Mouse (Mus musculus): ENCODE measurements around the gene Lrit2. TPM values are rescaled to one million over a fixed set of nuclear protein-coding genes. Genes with fewer than 3 reads are reported as not detected.

Gene Lrit2
- polyA plus RNA-seq, 1 experiment from 2014 or later = not detected

DNA sequence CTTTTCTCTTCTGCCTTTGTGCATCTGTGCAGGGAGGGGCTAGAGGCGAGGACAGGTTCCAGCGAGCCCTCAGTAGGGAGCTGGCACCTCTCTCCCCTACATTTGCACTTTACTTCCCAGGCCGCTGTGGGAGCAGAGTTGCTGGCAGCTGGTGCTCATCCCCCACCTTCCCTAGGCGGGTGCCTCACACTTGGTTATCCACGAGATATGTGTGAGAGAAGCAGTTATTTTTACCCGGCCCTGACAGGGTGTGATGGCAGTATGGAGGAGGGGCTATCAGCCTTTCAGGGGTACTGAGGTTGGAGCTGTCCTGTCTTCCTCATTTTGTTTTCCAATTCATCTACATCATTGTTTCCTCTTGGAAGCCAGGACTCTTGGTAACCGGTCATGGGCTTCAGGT is 38.1 kb downstream of the Lrit2 start:
- no peak overlapping the region for H3K27ac ChIP-seq (ENCODE audit: low read length)
- 19% methylated on average over 7 of the region's 7 CpGs for WGBS
- H3K4me2 ChIP-seq (replicated peaks; ENCODE audit: low read depth, low read length) = no peak overlapping the region
- no peaks in the 10 kb centered on the region for H3K9me3 ChIP-seq (ENCODE audit: low read length)
- H3K36me3 ChIP-seq (ENCODE audit: insufficient read depth, low read length) = no peaks in the 10 kb centered on the region
- no peak overlapping the region for H3K4me3 ChIP-seq (ENCODE audit: low read depth, low read length)
- no peaks in the 10 kb centered on the region for H3K27me3 ChIP-seq (replicated peaks; ENCODE audit: insufficient read depth, low read length)
- ATAC-seq = no peak
- TF ChIP-seq EP300 (IDR thresholded peaks at IDR 0.05) (no peak), CTCF (IDR thresholded peaks at IDR 0.05) (no peak)
- DNase-seq (ENCODE audit: low spot score) = no peak
- H3K4me1 ChIP-seq (ENCODE audit: insufficient read depth, low read depth, low read length) = no peaks in the 10 kb centered on the region
- H3K9ac ChIP-seq (replicated peaks; ENCODE audit: low read depth) = no peak overlapping the region

DNA sequence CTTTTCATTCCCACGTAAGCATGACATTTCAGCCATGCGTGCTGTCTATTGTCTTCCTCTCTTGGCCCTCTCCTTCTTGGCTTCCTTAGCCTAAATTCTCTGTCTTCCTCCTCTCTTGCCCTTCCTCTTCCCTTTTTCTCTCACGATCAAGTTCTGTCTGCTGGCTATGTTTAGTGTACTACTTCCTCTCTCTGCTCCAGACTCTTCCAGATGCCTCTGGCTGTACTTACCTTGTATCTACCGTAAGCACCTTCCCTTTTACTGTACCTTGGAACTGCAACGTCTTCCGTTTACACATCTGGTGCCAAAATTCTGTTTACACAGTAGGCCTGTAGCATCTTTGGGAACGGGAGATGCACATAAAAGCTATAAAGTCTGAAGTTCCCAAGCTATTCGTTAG is 41.7 kb downstream of the Lrit2 start:
- no peak for TF ChIP-seq CTCF (IDR thresholded peaks at IDR 0.05)
- no peak for ATAC-seq
- WGBS = 65% methylated on average over 8 of the region's 8 CpGs

DNA sequence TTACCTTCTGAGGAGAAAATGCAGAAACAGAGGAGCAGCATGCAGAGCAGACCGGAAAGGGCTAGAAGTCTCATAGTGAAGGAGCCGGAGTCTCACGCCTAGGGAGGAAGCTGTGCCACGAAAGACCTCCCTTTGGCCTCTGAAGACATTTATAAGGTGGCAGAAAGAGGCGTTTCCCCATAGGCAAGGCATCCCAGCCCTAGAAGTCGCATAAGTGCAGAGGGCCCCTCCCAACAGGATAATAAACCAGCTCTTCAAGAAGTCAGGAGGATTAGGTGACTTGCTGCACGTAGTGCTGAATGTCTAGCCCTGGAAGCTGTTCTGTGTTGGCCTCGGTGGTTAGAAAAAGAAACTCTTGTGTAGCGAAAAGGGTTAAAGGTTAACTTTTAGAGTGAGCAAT is 42.2 kb downstream of the Lrit2 start:
- 48% methylated on average over 9 of the region's 9 CpGs for WGBS
- TF ChIP-seq CTCF (IDR thresholded peaks at IDR 0.05) (no peak), EP300 (IDR thresholded peaks at IDR 0.05) (no peak)
- no peaks in the 10 kb centered on the region for H3K36me3 ChIP-seq (ENCODE audit: insufficient read depth, low read length)
- H3K4me3 ChIP-seq (ENCODE audit: low read depth, low read length) = no peak overlapping the region
- DNase-seq (ENCODE audit: low spot score) (no peak), ATAC-seq (no peak)
- no peaks in the 10 kb centered on the region for H3K27me3 ChIP-seq (replicated peaks; ENCODE audit: insufficient read depth, low read length)
- H3K4me2 ChIP-seq (replicated peaks; ENCODE audit: low read depth, low read length) = no peak overlapping the region
- H3K9ac ChIP-seq (replicated peaks; ENCODE audit: low read depth) = no peak overlapping the region
- no peaks in the 10 kb centered on the region for H3K4me1 ChIP-seq (ENCODE audit: insufficient read depth, low read depth, low read length)
- no peaks in the 10 kb centered on the region for H3K9me3 ChIP-seq (ENCODE audit: low read length)
- H3K27ac ChIP-seq (ENCODE audit: low read length) = no peak overlapping the region

More for the DNA sequence above, 41.7 kb downstream of the Lrit2 start:
- H3K4me2 ChIP-seq (replicated peaks; ENCODE audit: low read depth, low read length) = no peak overlapping the region
- no peak overlapping the region for H3K4me3 ChIP-seq (ENCODE audit: low read depth, low read length)
- H3K27ac ChIP-seq (ENCODE audit: low read length) = no peak overlapping the region
- H3K9me3 ChIP-seq (ENCODE audit: low read length) = no peaks in the 10 kb centered on the region
- no peaks in the 10 kb centered on the region for H3K4me1 ChIP-seq (ENCODE audit: insufficient read depth, low read depth, low read length)
- DNase-seq (ENCODE audit: low spot score) = no peak
- H3K9ac ChIP-seq (replicated peaks; ENCODE audit: low read depth) = no peak overlapping the region
- no peaks in the 10 kb centered on the region for H3K27me3 ChIP-seq (replicated peaks; ENCODE audit: insufficient read depth, low read length)
- no peaks in the 10 kb centered on the region for H3K36me3 ChIP-seq (ENCODE audit: insufficient read depth, low read length)

DNA sequence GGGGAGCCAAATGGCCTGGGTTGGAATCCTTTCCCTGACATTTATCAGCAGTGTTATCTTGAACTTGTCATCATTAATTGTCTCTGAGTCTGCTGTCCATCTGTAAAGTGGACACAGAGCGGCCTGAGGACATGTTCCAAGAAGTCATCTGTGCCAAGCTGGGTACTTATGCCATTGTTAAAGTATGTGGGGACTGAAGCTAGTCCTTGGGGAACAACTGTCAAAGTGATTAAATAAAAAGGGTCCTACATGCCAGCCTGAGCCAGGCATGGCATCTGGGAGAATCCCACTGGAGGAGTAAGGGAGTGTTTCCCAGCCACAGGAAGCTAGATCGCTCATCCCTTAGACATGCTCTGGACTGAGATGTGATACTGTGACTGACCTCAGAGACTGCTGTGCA is 42.7 kb downstream of the Lrit2 start:
- no peaks in the 10 kb centered on the region for H3K27me3 ChIP-seq (replicated peaks; ENCODE audit: insufficient read depth, low read length)
- TF ChIP-seq EP300 (IDR thresholded peaks at IDR 0.05) (no peak), CTCF (IDR thresholded peaks at IDR 0.05) (no peak)
- H3K4me1 ChIP-seq (ENCODE audit: insufficient read depth, low read depth, low read length) = no peaks in the 10 kb centered on the region
- ATAC-seq (no peak), DNase-seq (ENCODE audit: low spot score) (no peak)
- no peaks in the 10 kb centered on the region for H3K36me3 ChIP-seq (ENCODE audit: insufficient read depth, low read length)
- H3K27ac ChIP-seq (ENCODE audit: low read length) = no peak overlapping the region
- H3K9me3 ChIP-seq (ENCODE audit: low read length) = no peaks in the 10 kb centered on the region
- H3K4me2 ChIP-seq (replicated peaks; ENCODE audit: low read depth, low read length) = no peak overlapping the region
- no peak overlapping the region for H3K4me3 ChIP-seq (ENCODE audit: low read depth, low read length)
- 65% methylated on average over 2 of the region's 2 CpGs for WGBS
- no peak overlapping the region for H3K9ac ChIP-seq (replicated peaks; ENCODE audit: low read depth)

DNA sequence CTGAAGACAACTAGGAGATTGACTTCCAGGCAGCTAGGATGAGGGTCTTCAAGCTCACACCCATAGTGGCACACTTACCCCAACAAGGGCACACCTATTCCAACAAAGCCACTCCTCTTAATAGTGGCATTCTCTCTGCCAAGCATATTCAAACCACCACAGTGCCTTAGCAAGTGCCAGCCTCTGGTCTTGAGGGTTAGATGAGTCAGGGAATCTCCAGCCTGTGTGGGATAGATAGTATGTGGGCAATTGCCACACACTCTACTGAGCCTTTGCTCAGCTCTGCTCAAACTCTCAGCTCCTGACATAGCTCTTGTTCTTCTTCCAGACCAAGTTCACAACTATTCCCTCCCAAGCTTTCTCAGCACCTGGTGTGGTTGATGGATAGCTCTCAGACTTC is 43.6 kb downstream of the Lrit2 start:
- no peak for DNase-seq (ENCODE audit: low spot score)
- Histone ChIP-seq H3K9ac (replicated peaks; ENCODE audit: low read depth) (no peak overlapping the region), H3K27me3 (replicated peaks; ENCODE audit: insufficient read depth, low read length) (no peaks in the 10 kb centered on the region), H3K27ac (ENCODE audit: low read length) (no peak overlapping the region), H3K36me3 (ENCODE audit: insufficient read depth, low read length) (no peaks in the 10 kb centered on the region), H3K4me3 (ENCODE audit: low read depth, low read length) (no peak overlapping the region), H3K4me2 (replicated peaks; ENCODE audit: low read depth, low read length) (no peak overlapping the region), H3K4me1 (ENCODE audit: insufficient read depth, low read depth, low read length) (no peaks in the 10 kb centered on the region), H3K9me3 (ENCODE audit: low read length) (no peaks in the 10 kb centered on the region)
- ATAC-seq = no peak
- TF ChIP-seq CTCF (IDR thresholded peaks at IDR 0.05) = no peak
- no peak for TF ChIP-seq EP300 (IDR thresholded peaks at IDR 0.05)

DNA sequence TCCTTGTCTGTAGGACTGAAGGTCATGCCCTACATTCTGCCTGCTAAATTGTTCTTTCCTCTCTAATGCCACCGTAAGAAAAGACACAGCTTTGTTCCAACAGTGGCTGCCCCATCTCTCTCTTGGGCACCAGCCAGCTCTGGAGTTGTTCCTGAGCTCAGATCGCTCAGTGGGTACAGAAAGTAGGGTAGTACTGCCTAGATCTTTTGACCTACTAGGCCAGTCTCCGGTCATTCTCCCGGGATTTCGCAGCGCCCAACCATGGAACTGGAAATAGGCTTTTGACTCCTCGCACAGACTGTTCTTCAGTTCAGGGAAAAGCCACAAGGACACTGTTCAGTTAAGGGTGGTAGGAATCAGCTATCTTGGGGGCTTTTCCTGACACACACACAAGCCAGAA is 45.2 kb downstream of the Lrit2 start:
- DNase-seq (ENCODE audit: low spot score) (no peak), ATAC-seq (no peak)
- WGBS = 87% methylated on average over 7 of the region's 7 CpGs
- no peak for TF ChIP-seq CTCF (IDR thresholded peaks at IDR 0.05)
- no peak for TF ChIP-seq EP300 (IDR thresholded peaks at IDR 0.05)
- no peak overlapping the region for H3K4me2 ChIP-seq (replicated peaks; ENCODE audit: low read depth, low read length)
- no peaks in the 10 kb centered on the region for H3K9me3 ChIP-seq (ENCODE audit: low read length)
- no peak overlapping the region for H3K9ac ChIP-seq (replicated peaks; ENCODE audit: low read depth)
- no peaks in the 10 kb centered on the region for H3K4me1 ChIP-seq (ENCODE audit: insufficient read depth, low read depth, low read length)
- no peak overlapping the region for H3K4me3 ChIP-seq (ENCODE audit: low read depth, low read length)
- H3K27me3 ChIP-seq (replicated peaks; ENCODE audit: insufficient read depth, low read length) = no peaks in the 10 kb centered on the region
- H3K36me3 ChIP-seq (ENCODE audit: insufficient read depth, low read length) = no peaks in the 10 kb centered on the region
- no peak overlapping the region for H3K27ac ChIP-seq (ENCODE audit: low read length)

DNA sequence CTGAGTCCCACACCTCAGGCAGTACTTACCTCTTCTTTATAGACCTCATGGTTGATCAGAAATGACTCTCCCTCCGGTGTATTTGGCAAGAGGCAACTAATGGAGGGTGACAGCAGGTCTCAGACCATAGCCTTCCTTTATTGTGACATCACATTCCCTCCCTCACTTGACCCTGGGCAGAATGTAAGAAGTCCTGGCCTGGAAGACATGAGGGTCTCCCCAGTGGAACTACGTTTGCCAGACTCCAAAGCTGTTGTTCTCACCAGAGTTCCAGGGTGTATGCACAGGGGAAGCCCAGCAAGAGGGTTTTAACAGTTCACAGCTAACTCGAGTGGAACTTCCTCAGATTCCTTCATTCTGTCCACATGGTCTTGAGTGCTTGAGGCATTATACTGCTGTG is 46.2 kb downstream of the Lrit2 start, which contains the start of gene 2610528A11Rik:
Gene 2610528A11Rik (minus strand): TSS at position 101 of the 400 bp plus-strand sequence.
- H3K4me1 ChIP-seq (ENCODE audit: insufficient read depth, low read depth, low read length) = no peaks in the 10 kb centered on the region
- no peak within 1 kb of the TSS for H3K4me3 ChIP-seq (ENCODE audit: low read depth, low read length)
- TF ChIP-seq CTCF (IDR thresholded peaks at IDR 0.05) = no peak
- TF ChIP-seq EP300 (IDR thresholded peaks at IDR 0.05) = no peak
- 54% methylated on average over 3 of the region's 3 CpGs for WGBS
- H3K27ac ChIP-seq (ENCODE audit: low read length) = no peak within 1 kb of the TSS
- no peaks in the 10 kb centered on the region for H3K9me3 ChIP-seq (ENCODE audit: low read length)
- no peaks in the 10 kb centered on the region for H3K27me3 ChIP-seq (replicated peaks; ENCODE audit: insufficient read depth, low read length)
- DNase-seq (ENCODE audit: low spot score) = no peak
- H3K4me2 ChIP-seq (replicated peaks; ENCODE audit: low read depth, low read length) = no peak within 1 kb of the TSS
- no peaks in the 10 kb centered on the region for H3K36me3 ChIP-seq (ENCODE audit: insufficient read depth, low read length)
- ATAC-seq = no peak
- no peak within 1 kb of the TSS for H3K9ac ChIP-seq (replicated peaks; ENCODE audit: low read depth)
